Comparison of ENCODE assay signal across 9 mouse cellular contexts in the genomic region with DNA sequence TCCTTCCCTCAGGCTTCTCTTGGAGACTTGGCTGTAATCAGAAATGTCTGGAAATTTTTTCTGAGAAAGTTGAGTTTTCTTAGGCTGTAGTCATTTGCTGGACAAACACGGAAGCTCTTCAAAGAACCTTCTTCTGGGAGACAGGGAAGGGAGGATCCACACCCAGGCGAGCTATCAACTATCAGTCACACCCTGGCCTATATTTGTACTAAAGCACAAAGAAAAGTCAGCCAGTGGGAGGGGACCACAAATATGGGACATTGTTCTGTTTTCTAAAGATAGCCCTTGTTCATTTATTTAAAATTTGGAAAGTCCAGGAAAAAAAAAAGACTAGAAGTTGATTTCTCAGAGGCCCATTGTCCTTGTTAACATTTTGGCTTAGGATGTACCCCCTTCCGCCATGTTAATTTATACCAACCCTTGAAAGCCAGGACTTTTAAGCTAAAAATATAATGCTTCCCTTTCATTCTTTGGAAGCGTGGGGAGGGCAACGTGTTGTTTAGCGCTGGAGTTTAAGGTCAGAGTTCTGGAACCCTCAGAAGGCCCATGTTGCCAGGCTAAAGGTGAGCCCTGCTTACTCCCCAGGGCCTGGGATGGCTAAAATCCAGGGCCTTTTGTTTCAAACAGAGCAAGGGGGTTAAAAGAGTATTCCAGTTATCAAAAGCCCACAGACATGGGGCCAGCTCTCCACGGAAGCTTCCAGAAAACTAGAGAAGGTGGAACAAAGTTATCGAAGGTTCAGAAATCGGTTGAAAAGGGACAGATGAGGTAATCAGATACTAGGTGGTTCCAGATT.
DNase-seq lines count a peak whose midpoint lies in the region; ATAC-seq lines count a peak whose summit lies in the region.
"Had no signal": no experiment of that assay in that cellular context is flagged by ENCODE, and none has a peak within 500 bp of the region (broad histone marks: within the 10 kb centered on the region; RNA-seq: fewer than 3 reads in every experiment).

No protein-coding gene starts in this region.

- no peaks in the 10 kb centered on the region for H3K9me3 ChIP-seq in embryonic facial prominence, embryonic 12.5 days
- H3K9me3 ChIP-seq in intestine, embryonic 14.5 days (ENCODE audit: control insufficient read depth, low read length) = no peaks in the 10 kb centered on the region
- no peaks in the 10 kb centered on the region for H3K9me3 ChIP-seq in liver, embryonic 15.5 days (replicated peaks)

- no peak overlapping the region for H3K9ac ChIP-seq in embryonic facial prominence, embryonic 12.5 days
- no peak overlapping the region for H3K9ac ChIP-seq in intestine, embryonic 14.5 days (ENCODE audit: low read length)
- 0 out of 2 replicates have a peak overlapping the region, but pooled peaks have one; percentile 15 for H3K9ac ChIP-seq in liver, embryonic 15.5 days

- no peak overlapping the region for H3K4me3 ChIP-seq in embryonic facial prominence, embryonic 12.5 days
- H3K4me3 ChIP-seq in intestine, embryonic 14.5 days (ENCODE audit: low read depth, low read length) = no peak overlapping the region
- peak overlapping the region; percentile 49; the same call in 1 of the 2 replicates for H3K4me3 ChIP-seq in liver, embryonic 15.5 days (replicated peaks)

- ATAC-seq in embryonic facial prominence, embryonic 12.5 days (ENCODE audit: insufficient number of reproducible peaks, insufficient read depth, low FRiP score, low TSS enrichment) = 0 out of 2 replicates have a peak, but pooled peaks have one; percentile 60
- no peak for ATAC-seq in intestine, embryonic 14.5 days (replicated peaks; ENCODE audit: low FRiP score, low TSS enrichment, low read depth)
- ATAC-seq in liver, embryonic 15.5 days (ENCODE audit: insufficient read depth) = 0 out of 2 replicates have a peak, but pooled peaks have one; percentile 43

- no peak overlapping the region for H3K27ac ChIP-seq in embryonic facial prominence, embryonic 12.5 days
- no peak overlapping the region for H3K27ac ChIP-seq in intestine, embryonic 14.5 days (ENCODE audit: low read depth)
- H3K27ac ChIP-seq in liver, embryonic 15.5 days (replicated peaks) = 0 out of 2 replicates have a peak overlapping the region, but pooled peaks have one; percentile 46

- H3K36me3 ChIP-seq in embryonic facial prominence, embryonic 12.5 days = no peaks in the 10 kb centered on the region
- H3K36me3 ChIP-seq in intestine, embryonic 14.5 days (ENCODE audit: control insufficient read depth, insufficient read depth, low read length) = no peaks in the 10 kb centered on the region
- H3K36me3 ChIP-seq in liver, embryonic 15.5 days (replicated peaks) = no peaks in the 10 kb centered on the region

- peak; percentile 38 for DNase-seq in kidney, adult 18-20 months
- DNase-seq in kidney, adult 11 months = no peak
- DNase-seq in intestine, embryonic 14.5 days (ENCODE audit: low spot score) = no peak
- no peak for DNase-seq in ovary, adult 18-20 months (ENCODE audit: low spot score)
- DNase-seq in right cerebral cortex, adult 18-20 months = no peak
- no peak for DNase-seq in urinary bladder, adult 2 months (ENCODE audit: low spot score)
- DNase-seq: layer of hippocampus, adult 9-11 months had no signal

- peaks cover 13% of the 10 kb centered on the region for H3K4me1 ChIP-seq in embryonic facial prominence, embryonic 12.5 days
- H3K4me1 ChIP-seq in intestine, embryonic 14.5 days (replicated peaks; ENCODE audit: control insufficient read depth, insufficient read depth, low read length) = peaks cover 15% of the 10 kb centered on the region; the same call in 1 of the 2 replicates
- peaks cover 29% of the 10 kb centered on the region for H3K4me1 ChIP-seq in liver, embryonic 15.5 days (replicated peaks)

- 64% methylated on average over 9 of the region's 9 CpGs for WGBS in embryonic facial prominence, embryonic 12.5 days
- WGBS in intestine, embryonic 14.5 days = 79% methylated on average over 9 of the region's 9 CpGs
- 49% methylated on average over 9 of the region's 9 CpGs for WGBS in liver, embryonic 15.5 days (ENCODE audit: insufficient replicate concordance)

- 0 out of 2 replicates have a peak, but pooled peaks cover 3% of the 10 kb centered on the region for H3K27me3 ChIP-seq in embryonic facial prominence, embryonic 12.5 days
- H3K27me3 ChIP-seq in intestine, embryonic 14.5 days (replicated peaks; ENCODE audit: control insufficient read depth, insufficient read depth, low read length) = no peaks in the 10 kb centered on the region
- H3K27me3 ChIP-seq in liver, embryonic 15.5 days = no peaks in the 10 kb centered on the region

- H3K4me2 ChIP-seq in embryonic facial prominence, embryonic 12.5 days (replicated peaks) = peak overlapping the region; percentile 38
- H3K4me2 ChIP-seq in intestine, embryonic 14.5 days (ENCODE audit: low read length) = 0 out of 2 replicates have a peak overlapping the region, but pooled peaks have one; percentile 37
- peak overlapping the region; percentile 64 for H3K4me2 ChIP-seq in liver, embryonic 15.5 days
